Mouse (Mus musculus) MEL (cell line): ENCODE data around the gene Lxn. TPM values are rescaled to one million over a fixed set of nuclear protein-coding genes. Genes with fewer than 3 reads are reported as not detected.

Source experiments
- DNase-seq: peaks from one replicate; pipeline ENCODE4 v3.0.0; 2011; ENCODE audit warnings: low read depth, low spot score
- H3K27ac ChIP-seq: 2 replicates; pipeline ENCODE4 v1.5.1; 2012; ENCODE audit warnings: low read depth, mild to moderate bottlenecking, control low read depth, low read length, moderate library complexity; ENCODE audit not compliant: control insufficient read depth
- H3K27me3 ChIP-seq, 2 experiments: fragments of 150-350 bp in 1 of 2; sonication (generic) in 1 of 2; 2 replicates each; pipeline ENCODE4 v1.6.1; 2012; ENCODE audit warnings: low read length in 2 of 2, mild to moderate bottlenecking in 2 of 2, improper control_type of control experiment in 1 of 2, moderate library complexity in 1 of 2; ENCODE audit not compliant: insufficient read depth in 2 of 2, control insufficient read depth in 1 of 2
- H3K36me3 ChIP-seq, 2 experiments: 2 replicates each; pipeline ENCODE4 v1.6.1; 2012 to 2014; ENCODE audit warnings: low read length in 2 of 2, improper control_type of control experiment in 1 of 2, inconsistent platforms in 1 of 2, mild to moderate bottlenecking in 1 of 2; ENCODE audit not compliant: insufficient read depth in 2 of 2, control insufficient read depth in 1 of 2
- H3K4me1 ChIP-seq, 2 experiments: fragments of 150-350 bp in 1 of 2; sonication (generic) in 1 of 2; 2 replicates each; pipeline ENCODE4 v1.6.1; 2012; ENCODE audit warnings: low read length in 2 of 2, improper control_type of control experiment in 1 of 2, mild to moderate bottlenecking in 1 of 2; ENCODE audit not compliant: insufficient read depth in 2 of 2, control insufficient read depth in 1 of 2
- H3K4me3 ChIP-seq, 2 experiments: fragments of 150-350 bp in 1 of 2; sonication (generic) in 1 of 2; 2 replicates each; pipeline ENCODE4 v1.5.1; 2012; ENCODE audit warnings: low read depth in 2 of 2, low read length in 2 of 2, mild to moderate bottlenecking in 2 of 2, moderate library complexity in 2 of 2, control low read depth in 1 of 2, improper control_type of control experiment in 1 of 2; ENCODE audit not compliant: control insufficient read depth in 1 of 2, insufficient read depth in 1 of 2
- H3K79me2 ChIP-seq: 2 replicates; pipeline ENCODE4 v1.6.1; 2012; ENCODE audit warnings: mild to moderate bottlenecking, low read length, moderate library complexity; ENCODE audit not compliant: control insufficient read depth, poor library complexity, insufficient read depth
- H3K9ac ChIP-seq: 2 replicates; pipeline ENCODE4 v1.6.1; 2012; ENCODE audit warnings: low read depth, mild to moderate bottlenecking, control low read depth, low read length, moderate library complexity; ENCODE audit not compliant: control insufficient read depth, poor library complexity, severe bottlenecking
- H3K9me3 ChIP-seq: fragments of 150-350 bp; sonication (generic); replicated peaks from 2 replicates; pipeline ENCODE4 v1.6.1; 2012; ENCODE audit warnings: mild to moderate bottlenecking, low read length, improper control_type of control experiment, moderate library complexity; ENCODE audit not compliant: insufficient read depth
- BHLHE40 ChIP-seq: IDR thresholded peaks from 2 replicates; pipeline ENCODE4 v1.6.1; 2012; ENCODE audit warnings: low read depth, mild to moderate bottlenecking, inconsistent platforms, low read length, improper control_type of control experiment, borderline replicate concordance
- CHD1 ChIP-seq: IDR thresholded peaks from 2 replicates; pipeline ENCODE4 v1.6.1; 2012; ENCODE audit warnings: low read depth, mild to moderate bottlenecking, inconsistent platforms, low read length, improper control_type of control experiment
- CHD2 ChIP-seq: IDR thresholded peaks from 2 replicates; pipeline ENCODE4 v1.6.1; 2011; ENCODE audit warnings: low read length, improper control_type of control experiment
- CTCF ChIP-seq, 3 experiments: IDR thresholded peaks in 2 of 3; conservative IDR thresholded peaks in 1 of 3; 2 replicates each; pipeline ENCODE4 v1.5.1; 2011 to 2012; ENCODE audit warnings: low read length in 3 of 3, low read depth in 2 of 3, mild to moderate bottlenecking in 2 of 3, improper control_type of control experiment in 1 of 3, inconsistent platforms in 1 of 3, mixed read lengths in 1 of 3, moderate library complexity in 1 of 3; ENCODE audit not compliant: control insufficient read depth in 1 of 3, insufficient read depth in 1 of 3, poor library complexity in 1 of 3, severe bottlenecking in 1 of 3
- GABPA ChIP-seq: IDR thresholded peaks from 2 replicates; pipeline ENCODE4 v1.6.1; 2012; ENCODE audit warnings: low read depth, mild to moderate bottlenecking, inconsistent platforms, low read length, improper control_type of control experiment, moderate library complexity
- HCFC1 ChIP-seq: IDR thresholded peaks from 2 replicates; pipeline ENCODE4 v1.6.1; 2012; ENCODE audit warnings: low read depth, mild to moderate bottlenecking, inconsistent platforms, low read length, improper control_type of control experiment, moderate library complexity
- JUND ChIP-seq: IDR thresholded peaks from 2 replicates; pipeline ENCODE4 v1.6.1; 2011; ENCODE audit warnings: low read depth, mild to moderate bottlenecking, improper control_type of control experiment, low read length
- MAFK ChIP-seq: IDR thresholded peaks from 2 replicates; pipeline ENCODE4 v1.6.1; 2011; ENCODE audit warnings: low read depth, mild to moderate bottlenecking, low read length, improper control_type of control experiment, borderline replicate concordance
- MAX ChIP-seq: IDR thresholded peaks from 2 replicates; pipeline ENCODE4 v1.6.1; 2011; ENCODE audit warnings: low read length, improper control_type of control experiment
- MYB ChIP-seq: IDR thresholded peaks from 2 replicates; pipeline ENCODE4 v1.6.1; 2011; ENCODE audit warnings: mild to moderate bottlenecking, low read depth, low read length, improper control_type of control experiment
- MYC ChIP-seq: IDR thresholded peaks from 2 replicates; pipeline ENCODE4 v1.6.1; 2011; ENCODE audit warnings: low read depth, mild to moderate bottlenecking, low read length, improper control_type of control experiment, moderate library complexity
- NRF1 ChIP-seq: IDR thresholded peaks from 2 replicates; pipeline ENCODE4 v1.6.1; 2014; ENCODE audit warnings: low read depth, mild to moderate bottlenecking, inconsistent platforms, low read length, improper control_type of control experiment, moderate library complexity; ENCODE audit not compliant: poor library complexity, insufficient read depth, severe bottlenecking
- POLR2AphosphoS5 ChIP-seq: IDR thresholded peaks from 2 replicates; pipeline ENCODE4 v1.6.1; 2012; ENCODE audit warnings: low read depth, borderline replicate concordance, mild to moderate bottlenecking, inconsistent platforms, low read length, moderate library complexity, mixed read lengths
- RAD21 ChIP-seq: IDR thresholded peaks from 2 replicates; pipeline ENCODE4 v1.6.1; 2011; ENCODE audit warnings: mild to moderate bottlenecking, low read depth, low read length, improper control_type of control experiment
- RCOR1 ChIP-seq: IDR thresholded peaks from 2 replicates; pipeline ENCODE4 v1.6.1; 2012; ENCODE audit warnings: low read depth, mild to moderate bottlenecking, inconsistent platforms, low read length, improper control_type of control experiment
- SIN3A ChIP-seq: IDR thresholded peaks from 2 replicates; pipeline ENCODE4 v1.6.1; 2012; ENCODE audit warnings: low read length, improper control_type of control experiment, inconsistent platforms
- TAL1 ChIP-seq: IDR thresholded peaks from 2 replicates; pipeline ENCODE4 v1.6.1; 2012; ENCODE audit warnings: mild to moderate bottlenecking, inconsistent platforms, low read length, moderate library complexity, mixed read lengths
- UBTF ChIP-seq: IDR thresholded peaks from 2 replicates; pipeline ENCODE4 v1.6.1; 2012; ENCODE audit warnings: low read depth, mild to moderate bottlenecking, inconsistent platforms, low read length, improper control_type of control experiment, moderate library complexity, borderline replicate concordance; ENCODE audit not compliant: insufficient read depth
- ZC3H11A ChIP-seq: IDR thresholded peaks from 2 replicates; pipeline ENCODE4 v1.6.1; 2012; ENCODE audit warnings: low read depth, mild to moderate bottlenecking, inconsistent platforms, low read length, improper control_type of control experiment
- ZNF384 ChIP-seq: IDR thresholded peaks from 2 replicates; pipeline ENCODE4 v1.6.1; 2012; ENCODE audit warnings: low read depth, mild to moderate bottlenecking, inconsistent platforms, low read length, improper control_type of control experiment
- polyA plus RNA-seq, 2 experiments: library from polyadenylated mRNA; stranded (reverse) in 1 of 2; unstranded in 1 of 2; fragments of >175 nt in 1 of 2; fragments of >200 nt in 1 of 2; gene quantifications; 2 replicates each; pipeline versions ENCODE4 v1.2.1 to v1.2.4; 2012; ENCODE audit warnings: low replicate concordance in 2 of 2, low read depth in 1 of 2; ENCODE audit not compliant: insufficient read length in 2 of 2, insufficient read depth in 1 of 2, missing spikeins in 1 of 2
- total RNA-seq: library from RNA; depleted of rRNA; stranded (reverse); fragments of 300-350 nt; gene quantifications from 2 replicates; pipeline ENCODE4 v1.2.3, GENCODE M21; 2012

Gene Lxn
- total and polyA plus RNA-seq, 3 experiments: 0.26 TPM; not detected in 2

DNA sequence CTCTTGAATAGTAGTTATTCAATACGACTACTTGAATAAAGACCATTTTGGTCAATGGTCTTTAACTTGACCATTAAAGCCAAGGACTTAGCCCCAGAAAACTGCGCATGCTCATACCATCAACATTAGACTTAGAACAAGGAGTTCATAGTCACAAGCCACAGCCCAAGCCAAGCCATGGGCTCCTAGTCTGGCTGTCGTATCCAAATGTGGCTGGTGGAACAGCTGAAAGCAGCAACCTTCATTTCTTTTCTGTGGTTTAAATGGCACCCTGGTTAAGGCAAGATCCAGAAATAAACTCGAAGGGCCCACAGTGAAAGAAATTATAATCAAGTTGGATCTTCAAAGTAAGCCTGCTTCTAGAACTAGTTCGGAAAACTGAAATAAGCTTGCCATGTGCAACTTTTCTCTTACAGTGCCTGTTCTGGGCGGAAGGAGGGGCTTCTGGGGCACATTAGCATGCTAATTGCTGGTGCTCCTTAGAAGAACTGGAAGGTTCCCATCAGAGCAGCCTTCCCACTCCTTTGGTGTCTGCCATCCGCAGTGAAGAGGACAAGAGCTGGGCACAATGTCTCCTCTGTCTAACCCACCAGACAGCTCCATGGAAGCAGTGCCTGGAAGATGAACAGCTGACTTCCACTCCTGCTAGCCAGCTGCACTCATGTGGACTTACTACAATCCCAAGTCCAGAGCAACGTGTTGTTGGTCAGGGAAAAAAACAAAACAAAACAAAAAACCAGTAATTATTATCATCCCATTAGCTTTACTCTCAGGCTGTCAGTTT is 28.6 kb upstream of the Lxn start:
- DNase-seq: no peak
- Histone ChIP-seq H3K36me3 (no peaks in the 10 kb centered on the region), H3K79me2 (no peaks in the 10 kb centered on the region), H3K27me3 (no peaks in the 10 kb centered on the region), H3K27ac (no peak overlapping the region), H3K9me3 (no peaks in the 10 kb centered on the region), H3K4me1 (no peaks in the 10 kb centered on the region), H3K4me3 (no peak overlapping the region), H3K9ac (no peak overlapping the region)
- TF ChIP-seq RAD21 (no peak), BHLHE40 (no peak), JUND (no peak), CHD1 (no peak), MYC (no peak), MAFK (no peak), CHD2 (no peak), CTCF (IDR thresholded peaks at IDR 0.05 in 2 of 3, conservative IDR thresholded peaks at IDR 0.05 in 1 of 3; ENCODE audit: control insufficient read depth in 1 of 3, insufficient read depth in 1 of 3, low read depth in 2 of 3, low read length in 3 of 3, poor library complexity in 1 of 3, severe bottlenecking in 1 of 3) (no peak), UBTF (no peak), TAL1 (no peak), ZC3H11A (no peak), GABPA (no peak), MYB (no peak), HCFC1 (no peak), RCOR1 (no peak)

DNA sequence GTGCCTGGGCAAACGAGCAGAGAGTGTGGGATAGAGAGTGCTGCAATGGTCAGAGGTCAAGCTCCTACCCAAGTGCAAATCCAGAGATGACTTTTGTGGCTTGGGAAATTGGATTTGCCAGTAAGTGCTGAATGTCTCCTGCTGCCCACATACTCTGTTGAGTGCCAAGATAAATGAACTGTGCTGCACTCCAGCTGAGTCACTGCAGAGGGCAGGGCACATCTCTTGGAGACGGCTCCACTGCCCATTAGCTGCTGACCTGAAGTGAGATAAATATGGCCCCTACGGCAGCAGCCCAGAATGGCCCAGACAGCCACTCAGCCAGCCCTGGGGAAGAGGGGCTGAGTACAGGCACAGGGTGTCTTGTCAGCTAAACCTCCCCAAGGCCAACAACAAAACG is 26.4 kb upstream of the Lxn start:
- H3K79me2 ChIP-seq: no peaks in the 10 kb centered on the region
- H3K4me3 ChIP-seq: no peak overlapping the region
- TF ChIP-seq JUND (no peak), NRF1 (no peak), MAX (no peak), SIN3A (no peak), RAD21 (no peak), POLR2AphosphoS5 (no peak), UBTF (no peak), MYB (no peak), ZNF384 (no peak)
- H3K9me3 ChIP-seq: no peaks in the 10 kb centered on the region
- no peaks in the 10 kb centered on the region for H3K27me3 ChIP-seq
- no peaks in the 10 kb centered on the region for H3K36me3 ChIP-seq
- no peak overlapping the region for H3K9ac ChIP-seq
- no peak for DNase-seq
- H3K4me1 ChIP-seq: no peaks in the 10 kb centered on the region
- H3K27ac ChIP-seq: no peak overlapping the region
